Mouse (Mus musculus) fibroblast of lung, adult 2 months (primary cell): Measurements from ENCODE around the gene Spns1.
"Not testable (repeated sequence)": the region's sequence is repeated elsewhere in the genome, so short reads cannot be mapped to it uniquely, and the experiment has no call there.

Experiments used
- DNase-seq: peaks from one replicate; pipeline ENCODE4 v3.0.0-alpha.2; 2011; ENCODE audit warnings: low read depth

Gene Spns1

GRCm38 (mm10) chr7:126377278-126378158, at the start of gene Spns1:
TSS of gene Spns1 (minus strand) at chr7:126377450.
- peak; percentile 94 for DNase-seq

- DNase-seq = no peak
Measured at GRCm38 (mm10) chr7:126424161-126424560, 46.9 kb upstream of the Spns1 start.

GRCm38 (mm10) chr7:126421756-126422155, 44.5 kb upstream of the Spns1 start:
- no peak for DNase-seq

GRCm38 (mm10) chr7:126418496-126418895, 41.2 kb upstream of the Spns1 start:
- DNase-seq = no peak

GRCm38 (mm10) chr7:126417606-126418005, 40.4 kb upstream of the Spns1 start:
- no peak for DNase-seq

- no peak for DNase-seq
Measured at GRCm38 (mm10) chr7:126417045-126417444, 39.8 kb upstream of the Spns1 start.

- no peak for DNase-seq
Measured at GRCm38 (mm10) chr7:126416615-126417014, 39.4 kb upstream of the Spns1 start.

GRCm38 (mm10) chr7:126414725-126415124, 37.5 kb upstream of the Spns1 start, which contains the start of gene Cd19:
TSS of gene Cd19 (minus strand) at chr7:126414889.
- DNase-seq = no peak

GRCm38 (mm10) chr7:126411061-126411460, 33.8 kb upstream of the Spns1 start:
- DNase-seq = no peak

GRCm38 (mm10) chr7:126408686-126409085, 31.4 kb upstream of the Spns1 start:
- DNase-seq = no peak

- DNase-seq = not testable (repeated sequence)
Measured at GRCm38 (mm10) chr7:126402518-126402917, 25.3 kb upstream of the Spns1 start.

- peak; percentile 32 for DNase-seq
Measured at GRCm38 (mm10) chr7:126399548-126399947, 22.3 kb upstream of the Spns1 start.

GRCm38 (mm10) chr7:126397822-126398221, 20.6 kb upstream of the Spns1 start:
- DNase-seq = no peak

GRCm38 (mm10) chr7:126397221-126397620, 20.0 kb upstream of the Spns1 start:
- DNase-seq = no peak

- DNase-seq = peak; percentile 99
Measured at GRCm38 (mm10) chr7:126396298-126397119, 19.3 kb upstream of the Spns1 start, which contains the start of gene Nfatc2ip. TSS of gene Nfatc2ip (minus strand) at chr7:126396737.

GRCm38 (mm10) chr7:126392086-126392884, 15.0 kb upstream of the Spns1 start:
- not testable (repeated sequence) for DNase-seq

- DNase-seq = no peak
Measured at GRCm38 (mm10) chr7:126388185-126388584, 10.9 kb upstream of the Spns1 start.

- DNase-seq = no peak
Measured at GRCm38 (mm10) chr7:126383565-126383964, 6.3 kb upstream of the Spns1 start.

- DNase-seq = no peak
Measured at GRCm38 (mm10) chr7:126376903-126377277, 360 bp downstream of the Spns1 start.

- no peak for DNase-seq
Measured at GRCm38 (mm10) chr7:126375012-126375411, 2.2 kb downstream of the Spns1 start.

- DNase-seq = no peak
Measured at GRCm38 (mm10) chr7:126374526-126374925, 2.7 kb downstream of the Spns1 start.

GRCm38 (mm10) chr7:126373007-126373406, 4.2 kb downstream of the Spns1 start:
- no peak for DNase-seq
